Mouse (Mus musculus): ENCODE measurements around the gene Ap4m1. TPM values are rescaled to one million over a fixed set of nuclear protein-coding genes. Genes with fewer than 3 reads are reported as not detected.
A peak's percentile ranks its signal among the peaks of the same experiment; 100 is the strongest.

Ap4m1 gene
- polyA plus RNA-seq, 1 experiment from 2014 or later = 20.3 TPM

- Histone ChIP-seq H3K4me2 (ENCODE audit: low read length) (no peak overlapping the region), H3K36me3 (ENCODE audit: control insufficient read depth, insufficient read depth, low read length) (no peaks in the 10 kb centered on the region), H3K4me1 (ENCODE audit: control insufficient read depth, insufficient read depth, low read depth, low read length) (no peaks in the 10 kb centered on the region), H3K27me3 (replicated peaks; ENCODE audit: control insufficient read depth, insufficient read depth, low read length) (no peaks in the 10 kb centered on the region), H3K9me3 (ENCODE audit: control insufficient read depth, low read length) (no peaks in the 10 kb centered on the region), H3K27ac (ENCODE audit: low read depth, low read length) (no peak overlapping the region), H3K9ac (ENCODE audit: low read depth, low read length) (no peak overlapping the region), H3K4me3 (ENCODE audit: low read length) (no peak overlapping the region)
- WGBS = 23% methylated on average over 4 of the region's 4 CpGs
- no peak for ATAC-seq
These were observed 50.3 kb downstream of the Ap4m1 start for GRCm38 (mm10) chr5:138222111-138222510.

GRCm38 (mm10) chr5:138223287-138223686 is 51.5 kb downstream of the Ap4m1 start:
- no peaks in the 10 kb centered on the region for H3K27me3 ChIP-seq (replicated peaks; ENCODE audit: control insufficient read depth, insufficient read depth, low read length)
- H3K9me3 ChIP-seq (ENCODE audit: control insufficient read depth, low read length) = no peaks in the 10 kb centered on the region
- no peak overlapping the region for H3K4me2 ChIP-seq (ENCODE audit: low read length)
- no peaks in the 10 kb centered on the region for H3K36me3 ChIP-seq (ENCODE audit: control insufficient read depth, insufficient read depth, low read length)
- no peaks in the 10 kb centered on the region for H3K4me1 ChIP-seq (ENCODE audit: control insufficient read depth, insufficient read depth, low read depth, low read length)
- H3K9ac ChIP-seq (ENCODE audit: low read depth, low read length) = no peak overlapping the region
- no peak overlapping the region for H3K4me3 ChIP-seq (ENCODE audit: low read length)
- WGBS = 65% methylated on average over 3 of the region's 3 CpGs
- H3K27ac ChIP-seq (ENCODE audit: low read depth, low read length) = no peak overlapping the region
- ATAC-seq = no peak

GRCm38 (mm10) chr5:138225700-138226099 is 53.9 kb downstream of the Ap4m1 start, which contains the start of gene Nxpe5:
Gene Nxpe5 (plus strand): TSS chr5:138225898.
- H3K9ac ChIP-seq (ENCODE audit: low read depth, low read length) = no peak within 1 kb of the TSS
- 58% methylated on average over 2 of the region's 2 CpGs for WGBS
- no peak within 1 kb of the TSS for H3K4me2 ChIP-seq (ENCODE audit: low read length)
- ATAC-seq = no peak
- H3K27me3 ChIP-seq (replicated peaks; ENCODE audit: control insufficient read depth, insufficient read depth, low read length) = no peaks in the 10 kb centered on the region
- H3K36me3 ChIP-seq (ENCODE audit: control insufficient read depth, insufficient read depth, low read length) = no peaks in the 10 kb centered on the region
- H3K4me1 ChIP-seq (ENCODE audit: control insufficient read depth, insufficient read depth, low read depth, low read length) = no peaks in the 10 kb centered on the region
- H3K4me3 ChIP-seq (ENCODE audit: low read length) = no peak within 1 kb of the TSS
- no peak within 1 kb of the TSS for H3K27ac ChIP-seq (ENCODE audit: low read depth, low read length)
- no peaks in the 10 kb centered on the region for H3K9me3 ChIP-seq (ENCODE audit: control insufficient read depth, low read length)

GRCm38 (mm10) chr5:138226491-138226890 is 54.7 kb downstream of the Ap4m1 start:
- no peak for ATAC-seq
- Histone ChIP-seq H3K27ac (ENCODE audit: low read depth, low read length) (no peak overlapping the region), H3K27me3 (replicated peaks; ENCODE audit: control insufficient read depth, insufficient read depth, low read length) (no peaks in the 10 kb centered on the region), H3K9ac (ENCODE audit: low read depth, low read length) (no peak overlapping the region), H3K4me1 (ENCODE audit: control insufficient read depth, insufficient read depth, low read depth, low read length) (no peaks in the 10 kb centered on the region), H3K4me2 (ENCODE audit: low read length) (no peak overlapping the region), H3K4me3 (ENCODE audit: low read length) (no peak overlapping the region), H3K36me3 (ENCODE audit: control insufficient read depth, insufficient read depth, low read length) (no peaks in the 10 kb centered on the region), H3K9me3 (ENCODE audit: control insufficient read depth, low read length) (no peaks in the 10 kb centered on the region)
- 76% methylated on average over 4 of the region's 4 CpGs for WGBS

- no peak overlapping the region for H3K4me2 ChIP-seq (ENCODE audit: low read length)
- no peak overlapping the region for H3K4me3 ChIP-seq (ENCODE audit: low read length)
- H3K36me3 ChIP-seq (ENCODE audit: control insufficient read depth, insufficient read depth, low read length) = no peaks in the 10 kb centered on the region
- no peak overlapping the region for H3K9ac ChIP-seq (ENCODE audit: low read depth, low read length)
- no peak overlapping the region for H3K27ac ChIP-seq (ENCODE audit: low read depth, low read length)
- WGBS = 71% methylated on average over 2 of the region's 2 CpGs
- no peak for ATAC-seq
- H3K9me3 ChIP-seq (ENCODE audit: control insufficient read depth, low read length) = no peaks in the 10 kb centered on the region
- no peaks in the 10 kb centered on the region for H3K27me3 ChIP-seq (replicated peaks; ENCODE audit: control insufficient read depth, insufficient read depth, low read length)
- no peaks in the 10 kb centered on the region for H3K4me1 ChIP-seq (ENCODE audit: control insufficient read depth, insufficient read depth, low read depth, low read length)
These were observed 55.6 kb downstream of the Ap4m1 start for GRCm38 (mm10) chr5:138227367-138227766.

- H3K36me3 ChIP-seq (ENCODE audit: control insufficient read depth, insufficient read depth, low read length) = no peaks in the 10 kb centered on the region
- no peak overlapping the region for H3K9ac ChIP-seq (ENCODE audit: low read depth, low read length)
- no peak overlapping the region for H3K4me2 ChIP-seq (ENCODE audit: low read length)
- H3K27me3 ChIP-seq (replicated peaks; ENCODE audit: control insufficient read depth, insufficient read depth, low read length) = no peaks in the 10 kb centered on the region
- ATAC-seq = no peak
- WGBS = 57% methylated on average over 3 of the region's 3 CpGs
- no peak overlapping the region for H3K4me3 ChIP-seq (ENCODE audit: low read length)
- no peaks in the 10 kb centered on the region for H3K4me1 ChIP-seq (ENCODE audit: control insufficient read depth, insufficient read depth, low read depth, low read length)
- no peak overlapping the region for H3K27ac ChIP-seq (ENCODE audit: low read depth, low read length)
- H3K9me3 ChIP-seq (ENCODE audit: control insufficient read depth, low read length) = no peaks in the 10 kb centered on the region
These were observed 56.2 kb downstream of the Ap4m1 start for GRCm38 (mm10) chr5:138228026-138228425.

- Histone ChIP-seq H3K36me3 (ENCODE audit: control insufficient read depth, insufficient read depth, low read length) (no peaks in the 10 kb centered on the region), H3K27me3 (replicated peaks; ENCODE audit: control insufficient read depth, insufficient read depth, low read length) (no peaks in the 10 kb centered on the region), H3K4me1 (ENCODE audit: control insufficient read depth, insufficient read depth, low read depth, low read length) (no peaks in the 10 kb centered on the region), H3K4me2 (ENCODE audit: low read length) (no peak overlapping the region), H3K9ac (ENCODE audit: low read depth, low read length) (no peak overlapping the region), H3K4me3 (ENCODE audit: low read length) (no peak overlapping the region), H3K9me3 (ENCODE audit: control insufficient read depth, low read length) (no peaks in the 10 kb centered on the region), H3K27ac (ENCODE audit: low read depth, low read length) (no peak overlapping the region)
- no peak for ATAC-seq
- WGBS = 94% methylated on average over 3 of the region's 3 CpGs
These were observed 57.7 kb downstream of the Ap4m1 start for GRCm38 (mm10) chr5:138229511-138229910.

MicroRNAs encoded within 50 kb of the gene (microRNA counts, 519-probe panel; counts per million panel counts)
- microRNA mmu-miR-106b (3,168 counts per million, percentile 85 among the panel's probes with 10 or more counts), microRNA mmu-miR-25 (3,751 counts per million, percentile 94 among the panel's probes with 10 or more counts), microRNA mmu-miR-93 (3,085 counts per million, percentile 82 among the panel's probes with 10 or more counts)

Small RNA genes lying within 50 kb of the gene (microRNA-seq; reads per million reads assigned to microRNA genes)
- gene Mir106b = 6,873 reads per million, percentile 94 among the genes with 10 or more reads in this experiment
- gene Mir25 = 301 reads per million, percentile 64 among the genes with 10 or more reads in this experiment
- gene Mir93 = 7,354 reads per million, percentile 94 among the genes with 10 or more reads in this experiment

Other genes with a start within 250 kb of the Ap4m1 start
- gene Gjc3, start 208.9 kb upstream of the Ap4m1 start, polyA plus RNA-seq (2015; fragmentation: Nextera tagmentation; extraction: Ambion mirVana) = 1.9 and 2.0 TPM in 2 replicates
- not detected in 2 replicates for gene Azgp1, start 190.5 kb upstream of the Ap4m1 start, polyA plus RNA-seq (2015; fragmentation: Nextera tagmentation; extraction: Ambion mirVana)
- gene Smok3a, start 150.7 kb upstream of the Ap4m1 start, polyA plus RNA-seq (2015; fragmentation: Nextera tagmentation; extraction: Ambion mirVana) = not detected in 2 replicates
- gene Smok3b, start 150.6 kb upstream of the Ap4m1 start, polyA plus RNA-seq (2015; fragmentation: Nextera tagmentation; extraction: Ambion mirVana) = not detected in 2 replicates
- not detected in 2 replicates for gene Smok3c, start 118.8 kb upstream of the Ap4m1 start, polyA plus RNA-seq (2015; fragmentation: Nextera tagmentation; extraction: Ambion mirVana)
- 15.9 and 20.5 TPM in 2 replicates for gene Zkscan1, start 86.9 kb upstream of the Ap4m1 start, polyA plus RNA-seq (2015; fragmentation: Nextera tagmentation; extraction: Ambion mirVana)
- 79.0 and 82.3 TPM in 2 replicates for gene Zscan21, start 55.1 kb upstream of the Ap4m1 start, polyA plus RNA-seq (2015; fragmentation: Nextera tagmentation; extraction: Ambion mirVana)
- gene Zfp113, start 16.3 kb upstream of the Ap4m1 start, polyA plus RNA-seq (2015; fragmentation: Nextera tagmentation; extraction: Ambion mirVana) = 22.7 and 22.9 TPM in 2 replicates
- 319 and 340 TPM in 2 replicates for gene Cops6, start 10.9 kb upstream of the Ap4m1 start, polyA plus RNA-seq (2015; fragmentation: Nextera tagmentation; extraction: Ambion mirVana)
- 68.0 and 80.4 TPM in 2 replicates for gene Mcm7, start 420 bp downstream of the Ap4m1 start, polyA plus RNA-seq (2015; fragmentation: Nextera tagmentation; extraction: Ambion mirVana)
- 64.7 and 75.2 TPM in 2 replicates for gene Taf6, start 15.4 kb downstream of the Ap4m1 start, polyA plus RNA-seq (2015; fragmentation: Nextera tagmentation; extraction: Ambion mirVana)
- 28.2 and 30.3 TPM in 2 replicates for gene Cnpy4, start 15.5 kb downstream of the Ap4m1 start, polyA plus RNA-seq (2015; fragmentation: Nextera tagmentation; extraction: Ambion mirVana)
- gene Mblac1, start 22.3 kb downstream of the Ap4m1 start, polyA plus RNA-seq (2015; fragmentation: Nextera tagmentation; extraction: Ambion mirVana) = 12.8 and 14.5 TPM in 2 replicates
- gene Nxpe5, start 53.9 kb downstream of the Ap4m1 start, polyA plus RNA-seq (2015; fragmentation: Nextera tagmentation; extraction: Ambion mirVana) = 0.06 TPM in 1 of 2 replicates, not detected in the other
- gene Lamtor4, start 83.5 kb downstream of the Ap4m1 start, polyA plus RNA-seq (2015; fragmentation: Nextera tagmentation; extraction: Ambion mirVana) = 107 and 120 TPM in 2 replicates
- 15.3 and 18.4 TPM in 2 replicates for gene BC037034, start 92.0 kb downstream of the Ap4m1 start, polyA plus RNA-seq (2015; fragmentation: Nextera tagmentation; extraction: Ambion mirVana)
- gene Gal3st4, start 100.8 kb downstream of the Ap4m1 start, polyA plus RNA-seq (2015; fragmentation: Nextera tagmentation; extraction: Ambion mirVana) = 2.1 and 2.7 TPM in 2 replicates
- gene Gm43720, start 108.0 kb downstream of the Ap4m1 start, polyA plus RNA-seq (2015; fragmentation: Nextera tagmentation; extraction: Ambion mirVana) = 0.04 and 0.12 TPM in 2 replicates
- 113 and 140 TPM in 2 replicates for gene Gpc2, start 108.0 kb downstream of the Ap4m1 start, polyA plus RNA-seq (2015; fragmentation: Nextera tagmentation; extraction: Ambion mirVana)
- 10.3 and 13.8 TPM in 2 replicates for gene Stag3, start 108.2 kb downstream of the Ap4m1 start, polyA plus RNA-seq (2015; fragmentation: Nextera tagmentation; extraction: Ambion mirVana)
- gene Pvrig, start 170.0 kb downstream of the Ap4m1 start, polyA plus RNA-seq (2015; fragmentation: Nextera tagmentation; extraction: Ambion mirVana) = not detected in 2 replicates